Mouse (Mus musculus) brown adipose tissue, adult 24 weeks (tissue): ENCODE results near the gene Foxg1. TPM values are rescaled to one million over a fixed set of nuclear protein-coding genes. Genes with fewer than 3 reads are reported as not detected.

Experiments
- H3K27ac ChIP-seq: fragments of 200-500 bp; replicated peaks from 2 replicates; pipeline ENCODE4 v1.5.1; 2012; ENCODE audit warnings: low read depth, mild to moderate bottlenecking, low read length
- H3K4me1 ChIP-seq: fragments of 200-500 bp; 2 replicates; pipeline ENCODE4 v1.6.1; 2012; ENCODE audit warnings: low read length, mixed read lengths; ENCODE audit not compliant: control insufficient read depth, insufficient read depth, insufficient read length
- H3K4me3 ChIP-seq: fragments of 200-500 bp; 2 replicates; pipeline ENCODE4 v1.5.1; 2012; ENCODE audit warnings: low read depth, mild to moderate bottlenecking, low read length, moderate library complexity; ENCODE audit not compliant: insufficient read depth
- polyA plus RNA-seq: library from polyadenylated mRNA; stranded (reverse); fragments of >200 nt; gene quantifications from 2 replicates; pipeline ENCODE4 v1.2.4, GENCODE M21; 2012; ENCODE audit not compliant: missing spikeins, insufficient read depth, insufficient read length

The Foxg1 gene
- polyA plus RNA-seq = not detected in 2 replicates

DNA sequence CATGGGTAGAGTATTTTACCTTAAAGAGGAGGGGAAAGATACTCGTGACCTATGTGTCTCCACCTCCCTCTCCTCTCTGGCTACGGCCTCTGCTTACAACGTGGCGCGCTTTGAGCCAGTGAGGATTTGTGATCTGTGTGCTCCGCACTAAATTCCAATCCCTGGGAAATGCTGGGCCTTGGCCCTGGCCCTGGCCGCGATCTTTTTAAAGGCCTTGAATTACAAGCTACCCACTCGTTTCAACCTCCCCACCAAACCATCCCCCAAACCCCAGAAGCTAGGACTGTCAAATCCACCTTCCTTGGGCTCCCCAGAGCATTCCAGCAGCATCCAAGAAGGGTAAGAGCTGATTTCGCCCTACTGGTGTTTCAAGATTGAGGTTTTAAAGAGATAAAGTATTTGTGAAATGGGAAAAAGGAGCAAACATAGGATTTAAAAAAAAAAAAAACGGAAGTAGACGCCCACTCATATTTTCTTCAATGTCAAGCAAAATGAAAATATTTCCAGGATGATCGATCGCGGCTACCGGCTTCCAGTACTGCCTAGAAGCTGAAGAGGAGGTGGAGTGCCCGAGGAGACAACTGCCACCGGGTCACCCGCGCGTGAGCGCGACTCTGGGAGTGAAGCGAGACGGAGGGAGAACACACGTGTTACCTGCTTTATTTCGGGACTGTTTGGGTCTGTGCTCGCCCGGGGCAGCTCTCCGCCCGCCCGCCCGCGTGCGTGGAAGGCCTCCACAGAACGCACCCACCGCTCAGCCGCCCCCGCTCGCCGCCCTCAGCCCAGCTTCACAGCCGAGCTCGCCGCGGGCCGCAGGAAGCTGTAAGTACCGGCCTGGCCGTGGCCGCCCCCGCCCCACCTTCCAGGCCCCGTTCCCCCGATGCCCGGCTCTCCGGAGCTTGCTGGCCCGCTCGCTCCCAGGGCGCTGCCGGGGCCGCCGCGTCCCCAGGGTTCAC lies at the start of gene Foxg1:
Gene Foxg1, plus strand, starts transcription at position 96 of the 956 bp plus-strand sequence.
- no peak within 1 kb of the TSS for H3K4me3 ChIP-seq

DNA sequence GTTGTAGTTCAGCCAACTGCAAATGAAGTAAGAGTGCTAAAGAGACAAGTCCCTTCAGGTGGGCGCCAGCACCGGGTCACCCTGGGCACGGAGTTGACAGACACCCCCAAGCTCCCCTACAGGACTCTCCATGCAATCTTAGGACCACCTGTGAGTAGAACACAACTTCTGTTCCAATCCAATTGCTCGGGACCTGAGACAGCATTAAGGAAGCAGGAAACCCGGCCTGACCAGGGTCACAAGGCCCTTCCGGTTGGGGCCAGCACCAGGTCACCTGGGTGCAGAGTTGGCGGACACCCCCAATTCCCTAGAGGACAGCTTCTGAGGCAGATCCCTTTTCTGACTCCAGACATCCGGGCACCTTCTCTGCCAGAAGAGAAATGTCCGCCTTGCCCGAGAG lies 32.8 kb upstream of the Foxg1 start:
- Histone ChIP-seq H3K4me1 (no peaks in the 10 kb centered on the region), H3K4me3 (no peak overlapping the region), H3K27ac (no peak overlapping the region)

More for the DNA sequence above, at the start of gene Foxg1:
- no peak within 1 kb of the TSS for H3K27ac ChIP-seq
- no peaks in the 10 kb centered on the region for H3K4me1 ChIP-seq

DNA sequence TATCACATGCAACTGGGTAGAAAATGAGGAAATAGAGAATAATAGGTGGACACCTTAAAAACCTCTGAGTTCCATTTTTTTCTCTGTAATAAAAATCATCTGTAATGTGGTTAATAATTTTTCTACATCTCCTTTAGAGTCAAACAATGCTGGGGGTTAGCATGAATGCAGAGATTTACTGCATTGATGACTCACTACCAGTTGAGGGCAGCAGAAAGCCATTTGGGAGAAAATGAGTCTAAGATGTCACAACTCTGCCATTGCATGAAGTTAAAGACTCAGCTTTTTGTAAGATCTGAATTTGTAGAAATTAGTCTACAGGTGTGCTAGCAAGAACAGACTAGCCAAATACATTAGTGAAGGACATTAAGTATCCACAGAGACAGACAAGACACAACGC lies 13.5 kb upstream of the Foxg1 start:
- no peak overlapping the region for H3K27ac ChIP-seq
- no peaks in the 10 kb centered on the region for H3K4me1 ChIP-seq
- H3K4me3 ChIP-seq = no peak overlapping the region

- no peaks in the 10 kb centered on the region for H3K4me1 ChIP-seq
- no peak overlapping the region for H3K27ac ChIP-seq
- no peak overlapping the region for H3K4me3 ChIP-seq
Measured at GRCm38 (mm10) chr12:49372170-49372569, 10.3 kb upstream of the Foxg1 start.

DNA sequence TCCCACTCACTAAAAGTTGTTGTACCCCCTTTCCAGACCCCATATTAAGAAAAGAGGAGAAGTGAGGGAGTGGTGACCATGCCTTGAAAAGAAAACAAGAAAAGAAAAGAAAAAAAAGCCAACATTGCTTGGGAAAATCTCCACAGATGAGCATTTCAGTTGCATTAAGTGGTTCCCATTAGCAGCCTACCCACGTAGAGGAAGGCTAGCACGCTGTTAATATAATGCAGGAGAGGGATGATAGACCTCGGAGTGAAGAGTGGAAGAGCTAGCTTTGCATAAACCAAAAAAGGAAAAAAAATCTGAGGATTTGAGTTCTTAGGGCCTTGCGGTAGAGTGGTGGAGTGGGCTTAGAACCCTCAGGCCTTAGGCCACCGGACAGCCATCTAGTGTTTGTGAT lies 9.3 kb upstream of the Foxg1 start:
- no peak overlapping the region for H3K27ac ChIP-seq
- no peaks in the 10 kb centered on the region for H3K4me1 ChIP-seq
- no peak overlapping the region for H3K4me3 ChIP-seq

DNA sequence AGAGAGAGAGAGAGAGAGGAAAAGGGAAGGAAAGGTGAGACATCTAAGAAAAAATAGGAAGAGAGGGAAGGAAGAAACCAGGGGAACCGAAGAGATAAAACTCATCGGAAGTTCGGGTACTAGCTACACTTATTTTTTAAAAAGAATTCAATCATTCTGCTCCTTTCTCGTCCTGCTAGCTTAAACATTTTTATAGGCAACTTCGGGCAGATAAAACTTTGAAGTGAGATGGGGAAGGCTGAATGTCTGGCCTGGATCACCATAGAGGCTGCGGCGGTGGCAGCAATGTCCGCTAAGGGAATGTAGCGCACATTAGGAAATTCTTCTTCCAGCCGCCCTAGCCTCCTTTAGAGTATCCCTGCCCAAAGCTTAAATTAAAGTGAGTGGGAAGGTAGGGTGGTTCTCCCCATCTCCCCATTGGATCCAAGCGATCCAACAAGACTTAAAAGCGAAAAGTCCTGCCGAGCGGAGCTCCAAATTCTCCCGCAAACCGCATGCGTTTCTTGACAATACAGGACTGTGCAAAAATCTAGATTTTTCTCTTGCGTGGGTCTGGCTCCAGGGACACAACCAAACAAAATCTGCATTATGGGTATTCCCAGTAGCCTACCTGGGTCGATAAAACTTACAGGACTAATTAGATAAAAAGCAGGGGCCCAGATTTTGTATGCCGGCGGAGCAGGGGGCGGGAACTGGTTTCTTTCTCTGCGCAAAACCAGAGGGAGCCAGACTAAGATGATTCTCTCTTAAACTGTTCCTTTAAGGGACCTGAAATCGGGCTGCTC lies 8.4 kb upstream of the Foxg1 start:
- no peaks in the 10 kb centered on the region for H3K4me1 ChIP-seq
- no peak overlapping the region for H3K27ac ChIP-seq
- H3K4me3 ChIP-seq = peak overlapping the region; percentile 27

- Histone ChIP-seq H3K4me3 (peak overlapping the region; percentile 27; the same call in 1 of the 2 replicates), H3K27ac (no peak overlapping the region), H3K4me1 (no peaks in the 10 kb centered on the region)
Measured at GRCm38 (mm10) chr12:49374606-49374995, 7.9 kb upstream of the Foxg1 start.

- Histone ChIP-seq H3K4me1 (no peaks in the 10 kb centered on the region), H3K27ac (no peak overlapping the region), H3K4me3 (no peak overlapping the region)
Measured at GRCm38 (mm10) chr12:49375427-49376317, 6.8 kb upstream of the Foxg1 start.

DNA sequence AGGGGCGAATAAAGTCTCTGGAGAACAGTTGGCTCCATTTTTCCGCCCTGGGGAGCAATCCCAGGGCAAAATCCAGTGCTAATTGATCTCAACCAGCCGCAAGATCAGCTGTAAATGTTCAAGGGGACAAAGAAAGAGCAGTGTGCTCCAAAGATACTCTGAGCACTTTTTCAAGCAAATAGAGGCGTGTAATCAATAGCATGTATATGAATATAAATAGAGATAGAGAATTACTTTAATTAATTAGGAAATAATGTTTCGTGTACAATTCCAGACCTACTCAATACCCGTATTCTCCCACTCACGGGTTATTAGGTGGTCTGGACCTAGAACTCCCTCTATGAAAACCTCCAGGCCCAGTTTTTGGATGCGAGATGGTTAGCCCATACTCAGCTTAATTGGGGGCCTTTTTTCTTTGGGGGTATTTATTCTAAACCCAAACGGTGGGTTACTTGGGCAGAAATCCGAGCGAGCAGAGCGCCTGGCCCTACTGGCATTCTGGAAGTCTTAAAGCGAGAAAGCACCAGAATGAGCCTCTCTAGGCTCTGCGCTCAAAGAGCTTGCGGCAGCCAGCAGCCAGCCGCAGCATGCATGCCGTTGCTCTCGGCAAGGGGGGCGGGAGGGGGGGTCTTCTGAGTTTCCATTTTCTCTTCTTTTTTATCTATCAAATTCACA lies 6.0 kb upstream of the Foxg1 start:
- Histone ChIP-seq H3K27ac (no peak overlapping the region), H3K4me3 (no peak overlapping the region), H3K4me1 (no peaks in the 10 kb centered on the region)

- Histone ChIP-seq H3K27ac (no peak overlapping the region), H3K4me1 (no peaks in the 10 kb centered on the region), H3K4me3 (no peak overlapping the region)
Measured at GRCm38 (mm10) chr12:49377281-49377970, 5.0 kb upstream of the Foxg1 start.

GRCm38 (mm10) chr12:49378920-49379319 lies 3.5 kb upstream of the Foxg1 start:
- no peaks in the 10 kb centered on the region for H3K4me1 ChIP-seq
- H3K4me3 ChIP-seq = no peak overlapping the region
- H3K27ac ChIP-seq = no peak overlapping the region

- no peak overlapping the region for H3K4me3 ChIP-seq
- no peak overlapping the region for H3K27ac ChIP-seq
Measured at GRCm38 (mm10) chr12:49379446-49379845, 3.0 kb upstream of the Foxg1 start.

DNA sequence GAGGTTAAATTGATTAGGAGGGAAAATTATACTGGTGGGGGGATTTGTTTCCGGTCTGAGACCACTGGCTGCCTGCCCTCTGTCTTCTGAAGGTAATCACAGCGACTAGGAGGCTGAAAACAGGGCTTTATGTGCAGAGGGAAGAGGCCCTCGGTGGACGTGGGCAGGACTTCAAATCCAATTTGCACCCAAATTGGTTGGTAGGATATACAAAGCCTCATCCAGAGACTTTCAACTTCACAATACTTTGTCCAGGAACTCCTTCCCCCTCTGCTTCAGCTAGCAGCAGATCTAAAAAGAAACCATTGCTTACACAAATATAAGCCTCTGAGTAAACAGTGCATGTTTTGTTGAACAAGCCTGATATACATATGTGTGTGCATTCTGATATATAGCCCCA lies 2.0 kb upstream of the Foxg1 start:
- Histone ChIP-seq H3K4me1 (no peaks in the 10 kb centered on the region), H3K27ac (no peak overlapping the region), H3K4me3 (no peak overlapping the region)

More at GRCm38 (mm10) chr12:49379446-49379845, 3.0 kb upstream of the Foxg1 start:
- H3K4me1 ChIP-seq = no peaks in the 10 kb centered on the region
